Mouse (Mus musculus) limb, embryonic 14.5 days (tissue): Measurements from ENCODE around the gene Fars2. TPM values are rescaled to one million over a fixed set of nuclear protein-coding genes. Genes with fewer than 3 reads are reported as not detected.

Experiments used
- ATAC-seq: fragments of 200-750 bp; cut with Nextera tagmentation; 2 replicates; pipeline ENCODE4 v1.8.0; 2017; ENCODE audit warnings: low read depth, moderate number of reproducible peaks, moderate TSS enrichment; ENCODE audit not compliant: low FRiP score
- DNase-seq: peaks from one replicate; pipeline ENCODE4 v3.0.0-alpha.2; 2015; ENCODE audit warnings: low spot score
- H3K27ac ChIP-seq: fragments of 300-500 bp; sonication (generic); replicated peaks from 2 replicates; pipeline ENCODE4 v1.5.1; 2014; ENCODE audit warnings: low read depth, mild to moderate bottlenecking, low read length, moderate library complexity, mixed read lengths
- H3K27me3 ChIP-seq: fragments of 300-500 bp; sonication (generic); 2 replicates; pipeline ENCODE4 v1.6.1; 2014; ENCODE audit warnings: low read length, mixed read lengths; ENCODE audit not compliant: control insufficient read depth, insufficient read depth
- H3K36me3 ChIP-seq: fragments of 300-500 bp; sonication (generic); 2 replicates; pipeline ENCODE4 v1.6.1; 2014; ENCODE audit warnings: mild to moderate bottlenecking, low read length, moderate library complexity, mixed read lengths; ENCODE audit not compliant: control insufficient read depth, insufficient read depth
- H3K4me1 ChIP-seq: fragments of 300-500 bp; sonication (generic); 2 replicates; pipeline ENCODE4 v1.6.1; 2014; ENCODE audit warnings: antibody characterized with exemption, low read length, mixed read lengths; ENCODE audit not compliant: control insufficient read depth, insufficient read depth
- H3K4me2 ChIP-seq: fragments of 300-500 bp; sonication (generic); replicated peaks from 2 replicates; pipeline ENCODE4 v1.6.1; 2014; ENCODE audit warnings: low read depth, mild to moderate bottlenecking, low read length, moderate library complexity; ENCODE audit not compliant: severe bottlenecking
- H3K4me3 ChIP-seq: fragments of 300-500 bp; sonication (generic); replicated peaks from 2 replicates; pipeline ENCODE4 v1.5.1; 2014; ENCODE audit warnings: low read length
- H3K9ac ChIP-seq: fragments of 300-500 bp; sonication (generic); 2 replicates; pipeline ENCODE4 v1.6.1; 2014; ENCODE audit warnings: mild to moderate bottlenecking, low read depth, low read length, moderate library complexity; ENCODE audit not compliant: severe bottlenecking
- H3K9me3 ChIP-seq: fragments of 300-500 bp; sonication (generic); 2 replicates; pipeline ENCODE4 v1.6.1; 2016; ENCODE audit warnings: low read length; ENCODE audit not compliant: control insufficient read depth
- POLR2A ChIP-seq: fragments of 200-500 bp; IDR thresholded peaks from 2 replicates; pipeline ENCODE4 v1.8.0; 2012; ENCODE audit warnings: inconsistent platforms, mild to moderate bottlenecking, moderate library complexity, borderline replicate concordance; ENCODE audit not compliant: insufficient read depth, insufficient read length; ENCODE audit errors: extremely low read depth
- WGBS: fragments of 180-500 bp; shearing (Covaris S2); extraction: QIAGEN DNeasy Blood & Tissue Kit; methylation state at CpG from one replicate; pipeline ENCODE4 v1.1.7; 2014; 5-methylcytosine and 5-hydroxymethylcytosine counted together
- polyA plus RNA-seq, 2 experiments: library from polyadenylated mRNA; depleted of rRNA in 1 of 2; stranded (reverse) in 1 of 2; unstranded in 1 of 2; fragments of >200 nt; fragmentation: Nextera tagmentation in 1 of 2; extraction: Ambion mirVana in 1 of 2; gene quantifications; 2 replicates each; pipeline versions ENCODE4 v1.2.1 to v1.2.3; 2012 to 2014

Gene Fars2
- polyA plus RNA-seq, 2 experiments = 27.6 to 35.2 TPM

GRCm38 (mm10) chr13:36592291-36592690, 475.1 kb downstream of the Fars2 start:
- H3K36me3 ChIP-seq = no peaks in the 10 kb centered on the region
- H3K9ac ChIP-seq = no peak overlapping the region
- no peak overlapping the region for H3K4me2 ChIP-seq
- WGBS = 68% methylated on average over 2 of the region's 2 CpGs
- ATAC-seq = no peak
- no peaks in the 10 kb centered on the region for H3K27me3 ChIP-seq
- H3K4me1 ChIP-seq = no peaks in the 10 kb centered on the region
- H3K27ac ChIP-seq = no peak overlapping the region
- no peaks in the 10 kb centered on the region for H3K9me3 ChIP-seq
- H3K4me3 ChIP-seq = no peak overlapping the region
- TF ChIP-seq POLR2A = no peak
- DNase-seq = no peak

GRCm38 (mm10) chr13:36606717-36607116, 489.5 kb downstream of the Fars2 start:
- 91% methylated on average over 5 of the region's 5 CpGs for WGBS
- Histone ChIP-seq H3K4me2 (no peak overlapping the region), H3K27ac (no peak overlapping the region), H3K9ac (no peak overlapping the region), H3K4me3 (no peak overlapping the region), H3K27me3 (no peaks in the 10 kb centered on the region), H3K9me3 (no peaks in the 10 kb centered on the region), H3K36me3 (no peaks in the 10 kb centered on the region), H3K4me1 (no peaks in the 10 kb centered on the region)
- no peak for ATAC-seq
- no peak for TF ChIP-seq POLR2A
- DNase-seq = no peak

- no peak overlapping the region for H3K4me2 ChIP-seq
- TF ChIP-seq POLR2A = no peak
- ATAC-seq = no peak
- H3K27me3 ChIP-seq = no peaks in the 10 kb centered on the region
- DNase-seq = no peak
- H3K9ac ChIP-seq = no peak overlapping the region
- no peak overlapping the region for H3K4me3 ChIP-seq
- no peaks in the 10 kb centered on the region for H3K9me3 ChIP-seq
- 88% methylated on average over 4 of the region's 4 CpGs for WGBS
- no peak overlapping the region for H3K27ac ChIP-seq
- no peaks in the 10 kb centered on the region for H3K36me3 ChIP-seq
- no peaks in the 10 kb centered on the region for H3K4me1 ChIP-seq
Measured at GRCm38 (mm10) chr13:36607871-36608270, 490.7 kb downstream of the Fars2 start.

GRCm38 (mm10) chr13:36610426-36610825, 493.2 kb downstream of the Fars2 start:
- TF ChIP-seq POLR2A = no peak
- no peak overlapping the region for H3K4me3 ChIP-seq
- H3K27ac ChIP-seq = no peak overlapping the region
- H3K4me2 ChIP-seq = no peak overlapping the region
- no peaks in the 10 kb centered on the region for H3K9me3 ChIP-seq
- WGBS = 93% methylated on average over 5 of the region's 5 CpGs
- ATAC-seq (no peak), DNase-seq (no peak)
- no peak overlapping the region for H3K9ac ChIP-seq
- H3K36me3 ChIP-seq = no peaks in the 10 kb centered on the region
- H3K4me1 ChIP-seq = no peaks in the 10 kb centered on the region
- no peaks in the 10 kb centered on the region for H3K27me3 ChIP-seq

GRCm38 (mm10) chr13:36612785-36613750, 495.9 kb downstream of the Fars2 start:
- H3K4me2 ChIP-seq = no peak overlapping the region
- no peak for TF ChIP-seq POLR2A
- no peak overlapping the region for H3K9ac ChIP-seq
- WGBS = 64% methylated on average over 23 of the region's 23 CpGs
- H3K27me3 ChIP-seq = no peaks in the 10 kb centered on the region
- DNase-seq (no peak), ATAC-seq (no peak)
- H3K9me3 ChIP-seq = no peaks in the 10 kb centered on the region
- no peak overlapping the region for H3K4me3 ChIP-seq
- no peaks in the 10 kb centered on the region for H3K4me1 ChIP-seq
- no peak overlapping the region for H3K27ac ChIP-seq
- H3K36me3 ChIP-seq = no peaks in the 10 kb centered on the region
